Mouse (Mus musculus) lung, postnatal 0 days (tissue): ENCODE measurements at regions not wholly inside any gene's neighbourhood (a gene's known extent, or its start where the extent isn't known, plus 50 kb on each side); places are given as distances from the start of the nearest gene placed in this dataset.

Experiments
- CTCF ChIP-seq: IDR thresholded peaks from 2 replicates; pipeline ENCODE4 v1.5.1; 2016; ENCODE audit warnings: antibody characterized with exemption, mild to moderate bottlenecking
- EP300 ChIP-seq: IDR thresholded peaks from 2 replicates; pipeline ENCODE4 v1.6.1; 2016; ENCODE audit warnings: antibody characterized with exemption, mild to moderate bottlenecking, control low read depth

DNA sequence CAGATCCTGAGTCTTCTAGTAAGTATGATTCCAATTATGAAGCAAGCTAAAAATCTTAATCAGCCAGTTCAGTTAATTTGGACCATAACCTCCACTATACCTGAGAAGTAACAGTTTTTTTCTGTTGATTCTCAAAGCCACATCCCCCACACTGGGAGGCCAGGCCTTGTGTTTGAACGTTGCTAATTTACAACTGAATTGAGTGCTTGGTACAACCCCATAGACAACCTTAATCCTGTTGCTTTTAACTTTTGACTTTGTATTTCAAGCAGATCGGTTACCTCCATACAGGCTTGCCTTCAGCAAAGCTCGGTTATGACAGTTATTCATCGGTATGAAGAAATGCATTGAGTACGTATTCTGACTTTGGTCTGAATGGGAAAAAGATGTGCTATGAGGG, 105.3 kb downstream of the B3gnt5 start:
- TF ChIP-seq CTCF, result no peak
- TF ChIP-seq EP300, result no peak
